Mouse (Mus musculus): ENCODE measurements around the gene Sestd1.

DNA sequence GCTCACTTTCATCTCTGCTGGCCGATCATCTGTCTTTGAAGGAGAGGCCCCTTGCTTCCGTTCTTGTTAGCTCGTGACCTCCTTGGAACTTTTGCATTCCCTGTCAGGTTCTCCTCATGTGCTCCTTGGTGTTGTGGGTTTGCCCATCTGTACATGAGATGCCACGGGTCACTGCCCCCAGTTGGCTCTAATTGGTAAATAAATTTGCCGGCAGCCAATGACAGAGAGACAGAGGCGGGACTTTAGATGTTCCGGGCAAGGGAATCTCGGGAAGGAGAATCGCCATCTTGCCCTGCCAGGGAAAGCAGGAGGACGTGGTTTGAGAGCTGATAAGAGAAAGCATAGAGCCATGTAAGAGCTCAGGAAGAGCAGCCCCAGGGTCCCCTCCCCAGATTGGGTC is 33.5 kb upstream of the Sestd1 start:
- TF ChIP-seq CTCF (IDR thresholded peaks at IDR 0.05; ENCODE audit: insufficient read depth, low read depth, low read length) (no peak), POLR2A (IDR thresholded peaks at IDR 0.05; ENCODE audit: insufficient read depth, low read depth, low read length) (no peak)

Measured in olfactory bulb, adult 2 months (tissue).